Mouse (Mus musculus): Measurements from ENCODE around the gene Fam83g. TPM values are rescaled to one million over a fixed set of nuclear protein-coding genes. Genes with fewer than 3 reads are reported as not detected.
"Not testable (repeated sequence)": the region's sequence is repeated elsewhere in the genome, so short reads cannot be mapped to it uniquely, and the experiment has no call there.

The Fam83g gene
- polyA plus RNA-seq (2014; fragmentation: Nextera tagmentation; extraction: Ambion mirVana), result 2.2 and 3.7 TPM in 2 replicates

GRCm38 (mm10) chr11:61683907-61684731 lies at the start of gene Fam83g:
Fam83g (plus strand) TSS chr11:61684091.
- DNase-seq (ENCODE audit: low spot score) (peak; percentile 20), ATAC-seq (ENCODE audit: low read depth) (peak; percentile 63; the same call in 1 of the 2 replicates)
- peaks cover 6% of the 10 kb centered on the region for H3K4me1 ChIP-seq (ENCODE audit: control insufficient read depth, insufficient read depth, low read length)

DNA sequence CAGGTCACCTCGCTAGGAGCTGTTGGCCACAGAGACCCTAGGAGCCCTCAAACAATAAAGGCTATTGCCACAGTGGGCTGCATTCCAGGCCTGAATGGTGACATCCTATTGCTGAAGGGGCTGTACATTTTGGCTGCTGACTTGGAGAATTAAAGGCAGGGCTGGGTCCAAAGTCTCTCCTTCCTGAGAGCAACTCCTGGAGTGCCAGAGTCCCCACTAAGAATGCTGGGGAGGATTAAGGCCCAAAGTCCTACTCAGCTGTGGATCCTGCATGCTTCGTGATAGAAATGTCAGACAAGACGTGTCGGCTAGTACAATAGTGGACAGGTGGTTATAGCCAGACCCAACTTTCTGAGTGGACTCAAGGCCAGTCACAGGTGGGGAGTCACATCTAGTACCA lies 47.6 kb upstream of the Fam83g start:
- H3K4me2 ChIP-seq (ENCODE audit: low read depth, low read length); H3K4me3 ChIP-seq (ENCODE audit: low read depth, low read length); DNase-seq (ENCODE audit: low spot score); H3K27me3 ChIP-seq (replicated peaks; ENCODE audit: control insufficient read depth, insufficient read depth, low read length); H3K9me3 ChIP-seq (ENCODE audit: control insufficient read depth, low read length); H3K4me1 ChIP-seq (ENCODE audit: control insufficient read depth, insufficient read depth, low read length); H3K9ac ChIP-seq (ENCODE audit: low read depth, low read length); H3K27ac ChIP-seq (replicated peaks; ENCODE audit: low read depth, low read length); ATAC-seq (ENCODE audit: low read depth); H3K36me3 ChIP-seq (ENCODE audit: control insufficient read depth, insufficient read depth, low read length): not testable (repeated sequence)
- WGBS, result 97% methylated on average over 3 of the region's 4 CpGs

More at GRCm38 (mm10) chr11:61683907-61684731, at the start of gene Fam83g:
- Histone ChIP-seq H3K27me3 (replicated peaks; ENCODE audit: control insufficient read depth, insufficient read depth, low read length) (peaks cover 28% of the 10 kb centered on the region), H3K4me3 (ENCODE audit: low read depth, low read length) (peak within 1 kb of the TSS; percentile 48), H3K27ac (replicated peaks; ENCODE audit: low read depth, low read length) (no peak within 1 kb of the TSS), H3K4me2 (ENCODE audit: low read depth, low read length) (peak within 1 kb of the TSS; percentile 74), H3K36me3 (ENCODE audit: control insufficient read depth, insufficient read depth, low read length) (no peaks in the 10 kb centered on the region), H3K9ac (ENCODE audit: low read depth, low read length) (peak within 1 kb of the TSS; percentile 54), H3K9me3 (ENCODE audit: control insufficient read depth, low read length) (no peaks in the 10 kb centered on the region)
- 1% methylated on average over 53 of the region's 76 CpGs for WGBS

GRCm38 (mm10) chr11:61637413-61637812 lies 46.5 kb upstream of the Fam83g start:
- no peak overlapping the region for H3K4me3 ChIP-seq (ENCODE audit: low read depth, low read length)

DNA sequence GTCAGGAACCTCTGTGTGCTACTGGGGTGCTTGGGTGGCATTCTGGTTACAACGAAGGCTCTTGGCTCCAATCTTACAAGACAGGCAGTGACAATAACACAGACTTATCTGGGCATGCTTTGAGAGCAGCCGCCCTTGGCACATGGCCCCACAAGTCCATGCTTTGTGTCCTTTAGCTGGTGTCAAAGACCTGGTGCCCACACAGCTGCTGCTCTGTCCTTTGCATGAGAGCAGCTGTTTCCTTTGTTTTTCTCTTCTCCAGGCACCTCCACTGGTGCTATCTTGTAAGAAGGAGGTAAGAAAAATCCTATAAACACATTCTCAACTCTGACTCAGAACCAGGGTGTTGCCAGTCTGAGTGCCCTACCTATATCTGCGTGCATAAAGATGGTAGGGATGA lies 46.0 kb upstream of the Fam83g start:
- DNase-seq (ENCODE audit: low spot score), result no peak
- Histone ChIP-seq H3K9ac (ENCODE audit: low read depth, low read length) (no peak overlapping the region), H3K4me1 (ENCODE audit: control insufficient read depth, insufficient read depth, low read length) (no peaks in the 10 kb centered on the region), H3K9me3 (ENCODE audit: control insufficient read depth, low read length) (no peaks in the 10 kb centered on the region), H3K4me3 (ENCODE audit: low read depth, low read length) (no peak overlapping the region), H3K27me3 (replicated peaks; ENCODE audit: control insufficient read depth, insufficient read depth, low read length) (no peaks in the 10 kb centered on the region), H3K27ac (replicated peaks; ENCODE audit: low read depth, low read length) (no peak overlapping the region), H3K36me3 (ENCODE audit: control insufficient read depth, insufficient read depth, low read length) (no peaks in the 10 kb centered on the region), H3K4me2 (ENCODE audit: low read depth, low read length) (no peak overlapping the region)
- no peak for ATAC-seq (ENCODE audit: low read depth)
- 89% methylated on average over 3 of the region's 3 CpGs for WGBS

More at GRCm38 (mm10) chr11:61637413-61637812, 46.5 kb upstream of the Fam83g start:
- Histone ChIP-seq H3K9ac (ENCODE audit: low read depth, low read length) (no peak overlapping the region), H3K9me3 (ENCODE audit: control insufficient read depth, low read length) (no peaks in the 10 kb centered on the region), H3K4me1 (ENCODE audit: control insufficient read depth, insufficient read depth, low read length) (no peaks in the 10 kb centered on the region), H3K27me3 (replicated peaks; ENCODE audit: control insufficient read depth, insufficient read depth, low read length) (no peaks in the 10 kb centered on the region), H3K27ac (replicated peaks; ENCODE audit: low read depth, low read length) (no peak overlapping the region), H3K4me2 (ENCODE audit: low read depth, low read length) (no peak overlapping the region), H3K36me3 (ENCODE audit: control insufficient read depth, insufficient read depth, low read length) (no peaks in the 10 kb centered on the region)
- ATAC-seq (ENCODE audit: low read depth) (no peak), DNase-seq (ENCODE audit: low spot score) (no peak)
- 36% methylated on average over 1 of the region's 1 CpGs for WGBS

- DNase-seq (ENCODE audit: low spot score), result no peak
- H3K4me2 ChIP-seq (ENCODE audit: low read depth, low read length), result no peak overlapping the region
- no peak for ATAC-seq (ENCODE audit: low read depth)
These were observed 44.9 kb upstream of the Fam83g start for GRCm38 (mm10) chr11:61638764-61639536.

DNA sequence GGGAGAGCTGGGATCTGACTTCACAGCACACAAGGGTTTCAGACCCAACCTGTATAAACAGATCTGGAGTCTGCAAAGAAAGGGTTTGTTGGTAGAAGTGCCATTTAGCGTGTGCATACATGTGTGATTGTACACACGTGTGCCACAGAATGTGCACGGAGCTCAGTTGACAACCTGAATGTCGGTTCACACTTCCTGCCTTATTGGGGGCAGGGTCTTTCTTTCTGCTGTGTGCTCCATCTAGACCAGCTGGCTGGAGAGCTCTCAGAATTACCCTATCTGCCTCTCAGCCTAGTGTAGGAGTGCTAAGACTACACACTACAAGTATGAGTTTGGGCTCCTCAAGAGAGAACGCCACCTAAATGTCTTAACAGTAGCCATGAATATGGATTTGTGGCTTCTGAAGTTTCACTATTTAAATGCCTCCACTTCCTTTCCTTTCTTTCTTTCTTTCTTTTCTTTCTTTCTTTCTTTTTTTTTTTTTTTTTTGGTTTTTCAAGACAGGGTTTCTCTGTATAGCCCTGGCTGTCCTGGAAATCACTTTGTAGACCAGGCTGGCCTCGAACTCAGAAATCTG lies 44.2 kb upstream of the Fam83g start:
- no peaks in the 10 kb centered on the region for H3K27me3 ChIP-seq (replicated peaks; ENCODE audit: control insufficient read depth, insufficient read depth, low read length)
- no peaks in the 10 kb centered on the region for H3K9me3 ChIP-seq (ENCODE audit: control insufficient read depth, low read length)
- no peak overlapping the region for H3K4me2 ChIP-seq (ENCODE audit: low read depth, low read length)
- no peaks in the 10 kb centered on the region for H3K36me3 ChIP-seq (ENCODE audit: control insufficient read depth, insufficient read depth, low read length)
- ATAC-seq (ENCODE audit: low read depth) (no peak), DNase-seq (ENCODE audit: low spot score) (no peak)
- WGBS, result 84% methylated on average over 6 of the region's 6 CpGs
- no peak overlapping the region for H3K4me3 ChIP-seq (ENCODE audit: low read depth, low read length)
- no peak overlapping the region for H3K27ac ChIP-seq (replicated peaks; ENCODE audit: low read depth, low read length)
- no peak overlapping the region for H3K9ac ChIP-seq (ENCODE audit: low read depth, low read length)
- no peaks in the 10 kb centered on the region for H3K4me1 ChIP-seq (ENCODE audit: control insufficient read depth, insufficient read depth, low read length)

More at GRCm38 (mm10) chr11:61638764-61639536, 44.9 kb upstream of the Fam83g start:
- Histone ChIP-seq H3K27me3 (replicated peaks; ENCODE audit: control insufficient read depth, insufficient read depth, low read length) (no peaks in the 10 kb centered on the region), H3K9me3 (ENCODE audit: control insufficient read depth, low read length) (no peaks in the 10 kb centered on the region), H3K9ac (ENCODE audit: low read depth, low read length) (no peak overlapping the region), H3K36me3 (ENCODE audit: control insufficient read depth, insufficient read depth, low read length) (no peaks in the 10 kb centered on the region), H3K4me3 (ENCODE audit: low read depth, low read length) (no peak overlapping the region), H3K4me1 (ENCODE audit: control insufficient read depth, insufficient read depth, low read length) (no peaks in the 10 kb centered on the region), H3K27ac (replicated peaks; ENCODE audit: low read depth, low read length) (no peak overlapping the region)
- whole genome bisulfite sequencing, result 73% methylated on average over 12 of the region's 12 CpGs

- H3K27ac ChIP-seq (replicated peaks; ENCODE audit: low read depth, low read length); H3K4me2 ChIP-seq (ENCODE audit: low read depth, low read length); ATAC-seq (ENCODE audit: low read depth); DNase-seq (ENCODE audit: low spot score); H3K27me3 ChIP-seq (replicated peaks; ENCODE audit: control insufficient read depth, insufficient read depth, low read length); H3K9ac ChIP-seq (ENCODE audit: low read depth, low read length); H3K36me3 ChIP-seq (ENCODE audit: control insufficient read depth, insufficient read depth, low read length); H3K4me1 ChIP-seq (ENCODE audit: control insufficient read depth, insufficient read depth, low read length); H3K4me3 ChIP-seq (ENCODE audit: low read depth, low read length); H3K9me3 ChIP-seq (ENCODE audit: control insufficient read depth, low read length): not testable (repeated sequence)
- WGBS, result 60% methylated on average over 9 of the region's 9 CpGs
These were observed 43.3 kb upstream of the Fam83g start for GRCm38 (mm10) chr11:61640585-61640984.

- Histone ChIP-seq H3K9me3 (ENCODE audit: control insufficient read depth, low read length) (no peaks in the 10 kb centered on the region), H3K4me3 (ENCODE audit: low read depth, low read length) (no peak overlapping the region), H3K27ac (replicated peaks; ENCODE audit: low read depth, low read length) (no peak overlapping the region), H3K9ac (ENCODE audit: low read depth, low read length) (no peak overlapping the region), H3K4me1 (ENCODE audit: control insufficient read depth, insufficient read depth, low read length) (no peaks in the 10 kb centered on the region), H3K36me3 (ENCODE audit: control insufficient read depth, insufficient read depth, low read length) (no peaks in the 10 kb centered on the region), H3K27me3 (replicated peaks; ENCODE audit: control insufficient read depth, insufficient read depth, low read length) (no peaks in the 10 kb centered on the region), H3K4me2 (ENCODE audit: low read depth, low read length) (no peak overlapping the region)
- DNase-seq (ENCODE audit: low spot score), result no peak
- ATAC-seq (ENCODE audit: low read depth), result no peak
- WGBS, result 82% methylated on average over 7 of the region's 7 CpGs
These were observed 41.8 kb upstream of the Fam83g start for GRCm38 (mm10) chr11:61642106-61642505.

Data from embryonic facial prominence, embryonic 14.5 days (tissue).